Mouse (Mus musculus) heart, postnatal 0 days (tissue): Measurements from ENCODE around the gene Gjb3.

Source experiments
- CTCF ChIP-seq: IDR thresholded peaks from 2 replicates; pipeline ENCODE4 v1.5.1; 2016; ENCODE audit warnings: antibody characterized with exemption, control low read depth, low read depth
- EP300 ChIP-seq: IDR thresholded peaks from 2 replicates; pipeline ENCODE4 v1.6.1; 2016; ENCODE audit warnings: antibody characterized with exemption, low read depth

- TF ChIP-seq CTCF, result no peak
- TF ChIP-seq EP300, result no peak
Observed at GRCm38 (mm10) chr4:127354506-127355485, 24.2 kb upstream of the Gjb3 start.
